Mouse (Mus musculus): ENCODE results near the gene Enox1. TPM values are rescaled to one million over a fixed set of nuclear protein-coding genes. Genes with fewer than 3 reads are reported as not detected.

Enox1 gene
- polyA plus RNA-seq, 1 experiment from 2014 or later: 7.4 TPM

GRCm38 (mm10) chr14:77548963-77549362, 392.4 kb downstream of the Enox1 start:
- no peak overlapping the region for H3K27ac ChIP-seq (ENCODE audit: low read length)
- no peak for ATAC-seq (ENCODE audit: insufficient number of reproducible peaks, insufficient read depth, low FRiP score, low read depth)
- no peaks in the 10 kb centered on the region for H3K27me3 ChIP-seq (ENCODE audit: control insufficient read depth, insufficient read depth, low read length)
- no peak overlapping the region for H3K9ac ChIP-seq (replicated peaks; ENCODE audit: low read depth, low read length)
- no peak overlapping the region for H3K4me2 ChIP-seq (replicated peaks; ENCODE audit: low read depth, low read length)
- no peaks in the 10 kb centered on the region for H3K9me3 ChIP-seq (ENCODE audit: control insufficient read depth, low read depth, low read length)
- no peaks in the 10 kb centered on the region for H3K4me1 ChIP-seq (ENCODE audit: control insufficient read depth, insufficient read depth, low read length)
- H3K36me3 ChIP-seq (ENCODE audit: control insufficient read depth, insufficient read depth, low read length): no peaks in the 10 kb centered on the region
- 85% methylated on average over 5 of the region's 5 CpGs for WGBS
- no peak overlapping the region for H3K4me3 ChIP-seq (ENCODE audit: low read depth, low read length)

- H3K27me3 ChIP-seq (ENCODE audit: control insufficient read depth, insufficient read depth, low read length): no peaks in the 10 kb centered on the region
- H3K4me2 ChIP-seq (replicated peaks; ENCODE audit: low read depth, low read length): no peak overlapping the region
- H3K4me3 ChIP-seq (ENCODE audit: low read depth, low read length): no peak overlapping the region
- H3K9me3 ChIP-seq (ENCODE audit: control insufficient read depth, low read depth, low read length): no peaks in the 10 kb centered on the region
- no peak overlapping the region for H3K9ac ChIP-seq (replicated peaks; ENCODE audit: low read depth, low read length)
- H3K27ac ChIP-seq (ENCODE audit: low read length): no peak overlapping the region
- ATAC-seq (ENCODE audit: insufficient number of reproducible peaks, insufficient read depth, low FRiP score, low read depth): no peak
- H3K4me1 ChIP-seq (ENCODE audit: control insufficient read depth, insufficient read depth, low read length): no peaks in the 10 kb centered on the region
- 68% methylated on average over 7 of the region's 7 CpGs for WGBS
- no peaks in the 10 kb centered on the region for H3K36me3 ChIP-seq (ENCODE audit: control insufficient read depth, insufficient read depth, low read length)
These were observed 401.0 kb downstream of the Enox1 start for GRCm38 (mm10) chr14:77557446-77558070.

DNA sequence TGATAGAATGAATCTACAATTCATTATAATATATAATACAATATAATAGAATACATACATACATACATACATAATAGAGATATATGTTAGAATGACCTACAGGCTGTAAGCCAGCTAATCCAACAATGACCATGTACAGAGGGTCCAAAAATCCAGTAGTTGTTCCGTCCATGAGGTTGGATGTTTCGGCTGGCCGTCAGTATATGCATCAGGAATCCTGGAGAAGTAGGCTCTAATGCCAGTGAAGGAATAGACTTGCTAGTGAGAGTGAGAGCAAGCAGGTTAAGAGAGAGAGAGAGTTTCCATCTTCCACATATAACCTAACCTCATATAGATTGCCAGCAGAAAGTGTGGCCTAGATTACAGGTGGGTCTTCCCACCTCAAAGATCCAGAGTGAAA, 402.3 kb downstream of the Enox1 start:
- ATAC-seq (ENCODE audit: insufficient number of reproducible peaks, insufficient read depth, low FRiP score, low read depth): no peak
- no peaks in the 10 kb centered on the region for H3K9me3 ChIP-seq (ENCODE audit: control insufficient read depth, low read depth, low read length)
- no peak overlapping the region for H3K27ac ChIP-seq (ENCODE audit: low read length)
- no peaks in the 10 kb centered on the region for H3K27me3 ChIP-seq (ENCODE audit: control insufficient read depth, insufficient read depth, low read length)
- WGBS: 95% methylated on average over 3 of the region's 3 CpGs
- H3K4me1 ChIP-seq (ENCODE audit: control insufficient read depth, insufficient read depth, low read length): no peaks in the 10 kb centered on the region
- no peak overlapping the region for H3K4me2 ChIP-seq (replicated peaks; ENCODE audit: low read depth, low read length)
- H3K9ac ChIP-seq (replicated peaks; ENCODE audit: low read depth, low read length): no peak overlapping the region
- no peaks in the 10 kb centered on the region for H3K36me3 ChIP-seq (ENCODE audit: control insufficient read depth, insufficient read depth, low read length)
- no peak overlapping the region for H3K4me3 ChIP-seq (ENCODE audit: low read depth, low read length)

- H3K9me3 ChIP-seq (ENCODE audit: control insufficient read depth, low read depth, low read length): no peaks in the 10 kb centered on the region
- H3K27ac ChIP-seq (ENCODE audit: low read length): no peak overlapping the region
- H3K4me2 ChIP-seq (replicated peaks; ENCODE audit: low read depth, low read length): no peak overlapping the region
- no peaks in the 10 kb centered on the region for H3K4me1 ChIP-seq (ENCODE audit: control insufficient read depth, insufficient read depth, low read length)
- ATAC-seq (ENCODE audit: insufficient number of reproducible peaks, insufficient read depth, low FRiP score, low read depth): no peak
- no peaks in the 10 kb centered on the region for H3K27me3 ChIP-seq (ENCODE audit: control insufficient read depth, insufficient read depth, low read length)
- no peaks in the 10 kb centered on the region for H3K36me3 ChIP-seq (ENCODE audit: control insufficient read depth, insufficient read depth, low read length)
- no peak overlapping the region for H3K4me3 ChIP-seq (ENCODE audit: low read depth, low read length)
- H3K9ac ChIP-seq (replicated peaks; ENCODE audit: low read depth, low read length): no peak overlapping the region
- WGBS: 70% methylated on average over 5 of the region's 5 CpGs
These were observed 403.2 kb downstream of the Enox1 start for GRCm38 (mm10) chr14:77559792-77560191.

- WGBS: 49% methylated on average over 6 of the region's 6 CpGs
- Histone ChIP-seq H3K36me3 (ENCODE audit: control insufficient read depth, insufficient read depth, low read length) (no peaks in the 10 kb centered on the region), H3K4me3 (ENCODE audit: low read depth, low read length) (no peak overlapping the region), H3K9ac (replicated peaks; ENCODE audit: low read depth, low read length) (no peak overlapping the region), H3K9me3 (ENCODE audit: control insufficient read depth, low read depth, low read length) (no peaks in the 10 kb centered on the region), H3K4me2 (replicated peaks; ENCODE audit: low read depth, low read length) (no peak overlapping the region), H3K27ac (ENCODE audit: low read length) (no peak overlapping the region), H3K27me3 (ENCODE audit: control insufficient read depth, insufficient read depth, low read length) (no peaks in the 10 kb centered on the region), H3K4me1 (ENCODE audit: control insufficient read depth, insufficient read depth, low read length) (no peaks in the 10 kb centered on the region)
- no peak for ATAC-seq (ENCODE audit: insufficient number of reproducible peaks, insufficient read depth, low FRiP score, low read depth)
These were observed 405.4 kb downstream of the Enox1 start for GRCm38 (mm10) chr14:77561808-77562583.

- H3K27me3 ChIP-seq (ENCODE audit: control insufficient read depth, insufficient read depth, low read length): no peaks in the 10 kb centered on the region
- WGBS: 79% methylated on average over 5 of the region's 5 CpGs
- no peaks in the 10 kb centered on the region for H3K36me3 ChIP-seq (ENCODE audit: control insufficient read depth, insufficient read depth, low read length)
- no peaks in the 10 kb centered on the region for H3K4me1 ChIP-seq (ENCODE audit: control insufficient read depth, insufficient read depth, low read length)
- no peak overlapping the region for H3K27ac ChIP-seq (ENCODE audit: low read length)
- no peak for ATAC-seq (ENCODE audit: insufficient number of reproducible peaks, insufficient read depth, low FRiP score, low read depth)
- no peak overlapping the region for H3K4me3 ChIP-seq (ENCODE audit: low read depth, low read length)
- no peaks in the 10 kb centered on the region for H3K9me3 ChIP-seq (ENCODE audit: control insufficient read depth, low read depth, low read length)
- H3K4me2 ChIP-seq (replicated peaks; ENCODE audit: low read depth, low read length): no peak overlapping the region
- no peak overlapping the region for H3K9ac ChIP-seq (replicated peaks; ENCODE audit: low read depth, low read length)
These were observed 407.4 kb downstream of the Enox1 start for GRCm38 (mm10) chr14:77563922-77564321.

- Histone ChIP-seq H3K4me3 (ENCODE audit: low read depth, low read length) (no peak overlapping the region), H3K27me3 (ENCODE audit: control insufficient read depth, insufficient read depth, low read length) (no peaks in the 10 kb centered on the region), H3K4me1 (ENCODE audit: control insufficient read depth, insufficient read depth, low read length) (no peaks in the 10 kb centered on the region), H3K27ac (ENCODE audit: low read length) (no peak overlapping the region), H3K4me2 (replicated peaks; ENCODE audit: low read depth, low read length) (no peak overlapping the region), H3K36me3 (ENCODE audit: control insufficient read depth, insufficient read depth, low read length) (no peaks in the 10 kb centered on the region), H3K9ac (replicated peaks; ENCODE audit: low read depth, low read length) (no peak overlapping the region), H3K9me3 (ENCODE audit: control insufficient read depth, low read depth, low read length) (no peaks in the 10 kb centered on the region)
- WGBS: 79% methylated on average over 2 of the region's 2 CpGs
- ATAC-seq (ENCODE audit: insufficient number of reproducible peaks, insufficient read depth, low FRiP score, low read depth): no peak
These were observed 410.6 kb downstream of the Enox1 start for GRCm38 (mm10) chr14:77567120-77567519.

DNA sequence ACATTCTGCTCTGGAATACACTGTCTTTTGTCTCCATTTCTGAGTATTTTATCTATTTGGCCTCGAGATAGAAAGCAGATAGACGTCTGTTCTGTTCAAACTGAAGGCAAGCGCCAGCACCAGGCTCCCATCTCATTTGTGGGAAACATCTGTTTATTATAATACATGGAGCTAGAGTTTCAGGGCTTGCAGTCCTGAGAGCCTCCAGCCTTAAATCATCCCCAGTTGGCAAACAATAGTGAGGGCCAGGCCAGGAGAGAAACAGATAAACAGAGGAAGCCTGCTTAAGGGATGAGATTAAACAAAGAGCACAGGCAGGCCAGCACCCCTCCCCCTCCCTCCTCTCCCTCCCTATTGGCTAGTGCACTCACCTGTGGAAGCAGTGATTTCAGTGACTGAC, 417.9 kb downstream of the Enox1 start:
- Histone ChIP-seq H3K4me2 (replicated peaks; ENCODE audit: low read depth, low read length) (no peak overlapping the region), H3K4me1 (ENCODE audit: control insufficient read depth, insufficient read depth, low read length) (no peaks in the 10 kb centered on the region; the same call in 1 of the 2 replicates), H3K9ac (replicated peaks; ENCODE audit: low read depth, low read length) (no peak overlapping the region), H3K27me3 (ENCODE audit: control insufficient read depth, insufficient read depth, low read length) (no peaks in the 10 kb centered on the region), H3K9me3 (ENCODE audit: control insufficient read depth, low read depth, low read length) (no peaks in the 10 kb centered on the region), H3K36me3 (ENCODE audit: control insufficient read depth, insufficient read depth, low read length) (no peaks in the 10 kb centered on the region), H3K27ac (ENCODE audit: low read length) (peak overlapping the region; percentile 27; the same call in 1 of the 2 replicates), H3K4me3 (ENCODE audit: low read depth, low read length) (no peak overlapping the region)
- peak; percentile 53; the same call in 1 of the 2 replicates for ATAC-seq (ENCODE audit: insufficient number of reproducible peaks, insufficient read depth, low FRiP score, low read depth)
- WGBS: 9% methylated on average over 3 of the region's 3 CpGs

Measured in stomach, embryonic 14.5 days (tissue).